Mouse (Mus musculus) heart, embryonic 16.5 days (tissue): ENCODE measurements around the gene Igfbp5. TPM values are rescaled to one million over a fixed set of nuclear protein-coding genes. Genes with fewer than 3 reads are reported as not detected.
A peak's percentile ranks its signal among the peaks of the same experiment; 100 is the strongest.

Source experiments
- ATAC-seq: fragments of 200-750 bp; cut with Nextera tagmentation; replicated peaks from 2 replicates; pipeline ENCODE4 v1.8.0; 2017; ENCODE audit warnings: moderate number of reproducible peaks; ENCODE audit not compliant: insufficient read depth, low FRiP score; ENCODE audit errors: extremely low read depth
- H3K27ac ChIP-seq: fragments of 300-500 bp; sonication (generic); 2 replicates; pipeline ENCODE4 v1.5.1; 2014; ENCODE audit warnings: mild to moderate bottlenecking, low read length, control low read depth, moderate library complexity
- H3K27me3 ChIP-seq: fragments of 300-500 bp; sonication (generic); 2 replicates; pipeline ENCODE4 v1.6.1; 2014; ENCODE audit warnings: low read length, mixed read lengths; ENCODE audit not compliant: control insufficient read depth, insufficient read depth
- H3K36me3 ChIP-seq: fragments of 300-500 bp; sonication (generic); 2 replicates; pipeline ENCODE4 v1.6.1; 2014; ENCODE audit not compliant: control insufficient read depth, insufficient read depth
- H3K4me1 ChIP-seq: fragments of 300-500 bp; sonication (generic); 2 replicates; pipeline ENCODE4 v1.6.1; 2014; ENCODE audit warnings: low read length, mixed read lengths; ENCODE audit not compliant: control insufficient read depth, insufficient read depth
- H3K4me2 ChIP-seq: fragments of 300-500 bp; sonication (generic); 2 replicates; pipeline ENCODE4 v1.6.1; 2014; ENCODE audit warnings: low read depth, mild to moderate bottlenecking, control low read depth, low read length
- H3K4me3 ChIP-seq: fragments of 300-500 bp; sonication (generic); 2 replicates; pipeline ENCODE4 v1.5.1; 2014; ENCODE audit warnings: mild to moderate bottlenecking, control low read depth, low read length
- H3K9ac ChIP-seq: fragments of 300-500 bp; sonication (generic); 2 replicates; pipeline ENCODE4 v1.6.1; 2014; ENCODE audit warnings: low read length, control low read depth
- H3K9me3 ChIP-seq: fragments of 300-500 bp; sonication (generic); replicated peaks from 2 replicates; pipeline ENCODE4 v1.6.1; 2016; ENCODE audit warnings: low read length; ENCODE audit not compliant: control insufficient read depth
- WGBS: fragments of 180-500 bp; shearing (Covaris S2); extraction: QIAGEN DNeasy Blood & Tissue Kit; methylation state at CpG from one replicate; pipeline ENCODE4 v1.1.7; 2014; 5-methylcytosine and 5-hydroxymethylcytosine counted together
- polyA plus RNA-seq: library from polyadenylated mRNA; unstranded; fragments of >200 nt; fragmentation: Nextera tagmentation; extraction: Ambion mirVana; gene quantifications from 2 replicates; pipeline ENCODE4 v1.2.1, GENCODE M21; 2015

Igfbp5 gene
- polyA plus RNA-seq = 65.1 and 69.0 TPM in 2 replicates

DNA sequence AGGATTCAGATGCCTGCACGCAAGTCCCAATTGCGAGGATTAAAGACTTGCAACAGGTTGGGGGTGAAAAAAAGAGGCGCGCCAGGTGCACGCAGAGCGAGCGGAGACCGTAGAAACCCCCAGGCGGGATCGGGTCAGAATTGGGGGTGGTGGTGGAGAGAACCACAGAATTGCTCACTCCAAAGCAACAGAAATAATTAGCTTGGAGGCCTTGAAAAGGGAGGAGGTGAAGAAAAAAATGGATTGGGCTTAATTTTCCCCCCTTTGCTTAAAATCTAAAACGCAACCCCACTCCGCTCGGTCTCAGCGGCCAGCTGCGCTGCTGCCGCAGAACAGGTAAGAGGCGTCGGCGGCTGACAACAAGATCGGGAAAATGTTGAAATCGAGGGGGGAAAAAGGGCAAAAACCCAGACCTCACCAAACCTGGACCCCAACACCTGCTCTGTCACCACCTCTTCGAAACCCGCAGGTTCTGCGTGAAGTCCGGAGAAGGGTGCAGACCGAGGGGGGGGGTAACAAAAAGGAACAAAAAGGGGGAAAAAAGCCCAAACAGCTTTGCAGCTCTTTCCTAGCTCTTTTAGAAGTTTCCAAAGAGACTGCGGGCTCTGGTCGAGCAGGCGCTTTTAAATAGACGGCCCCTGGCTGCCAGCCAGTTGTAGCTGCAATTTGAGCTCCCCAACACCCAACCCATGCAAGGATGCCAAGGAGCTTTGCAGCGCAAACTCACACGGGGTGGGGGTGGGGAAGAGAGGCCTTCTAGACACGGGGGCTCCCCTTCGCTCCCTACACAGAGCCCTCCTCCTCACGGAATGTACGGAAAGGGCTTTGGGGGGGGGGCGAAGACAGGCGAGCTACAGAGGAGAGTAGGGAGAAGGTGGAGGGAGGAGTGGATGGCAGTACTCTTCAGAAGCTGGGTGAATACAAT, at the start of gene Igfbp5:
TSS of gene Igfbp5 (minus strand) at position 598 of the 925 bp plus-strand sequence.
- Histone ChIP-seq H3K36me3 (no peaks in the 10 kb centered on the region), H3K27ac (peak within 1 kb of the TSS; percentile 87), H3K9me3 (no peaks in the 10 kb centered on the region), H3K9ac (peak within 1 kb of the TSS; percentile 83), H3K4me1 (peaks cover 25% of the 10 kb centered on the region), H3K27me3 (peaks cover 3% of the 10 kb centered on the region; the same call in 1 of the 2 replicates), H3K4me3 (peak within 1 kb of the TSS; percentile 74), H3K4me2 (peak within 1 kb of the TSS; percentile 88)
- 1% methylated on average over 38 of the region's 38 CpGs for WGBS
- ATAC-seq = peak; percentile 34; the same call in 1 of the 2 replicates

DNA sequence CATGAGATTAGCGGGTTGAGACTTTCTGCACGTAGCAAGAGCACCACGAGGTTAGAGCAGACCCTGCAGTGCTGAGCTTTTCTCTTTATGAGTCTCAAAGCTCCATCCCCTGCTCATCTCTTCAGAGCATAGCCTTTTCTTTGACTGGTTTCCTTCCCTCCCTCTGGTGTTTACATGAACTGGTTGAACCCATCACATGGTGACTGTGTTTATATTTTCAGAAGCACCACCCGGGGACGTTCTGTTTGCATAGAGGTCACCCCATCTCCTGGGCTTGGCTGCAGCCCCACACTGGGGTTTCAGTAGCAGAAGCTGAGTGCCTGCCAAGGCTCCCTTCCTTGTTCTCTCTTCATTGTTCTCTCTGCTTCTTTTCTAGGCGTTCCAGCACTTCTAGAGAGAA, 40.1 kb upstream of the Igfbp5 start:
- H3K4me2 ChIP-seq = no peak overlapping the region
- no peaks in the 10 kb centered on the region for H3K36me3 ChIP-seq
- H3K9me3 ChIP-seq = no peaks in the 10 kb centered on the region
- no peak overlapping the region for H3K27ac ChIP-seq
- H3K9ac ChIP-seq = no peak overlapping the region
- H3K4me3 ChIP-seq = no peak overlapping the region
- no peak for ATAC-seq
- H3K27me3 ChIP-seq = no peaks in the 10 kb centered on the region
- no peaks in the 10 kb centered on the region; the same call in 1 of the 2 replicates for H3K4me1 ChIP-seq
- WGBS = 39% methylated on average over 6 of the region's 6 CpGs

DNA sequence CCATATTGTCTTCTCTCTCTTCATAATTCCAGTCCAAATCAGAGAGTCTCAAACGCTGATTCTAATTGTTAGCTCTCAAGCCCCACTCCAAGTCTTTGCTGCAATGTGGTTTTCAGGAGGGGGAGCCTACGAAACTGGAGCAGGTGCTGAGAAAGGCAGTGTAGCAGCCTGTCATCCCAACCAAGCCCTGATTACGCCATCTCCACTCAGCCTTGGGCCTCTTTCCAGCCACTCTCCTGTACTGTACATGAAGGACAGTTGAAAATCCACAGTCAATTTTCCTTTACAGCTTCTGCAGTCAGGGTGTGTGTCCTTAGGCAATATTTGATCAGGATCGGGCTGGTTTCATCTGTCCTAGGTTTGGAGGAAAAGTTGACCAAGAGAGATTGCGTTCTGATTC, 38.4 kb upstream of the Igfbp5 start:
- Histone ChIP-seq H3K9me3 (no peaks in the 10 kb centered on the region), H3K9ac (no peak overlapping the region), H3K4me1 (peaks cover 4% of the 10 kb centered on the region; the same call in 1 of the 2 replicates), H3K4me3 (no peak overlapping the region), H3K27ac (no peak overlapping the region), H3K4me2 (no peak overlapping the region), H3K27me3 (no peaks in the 10 kb centered on the region), H3K36me3 (no peaks in the 10 kb centered on the region)
- no peak for ATAC-seq
- WGBS = 83% methylated on average over 5 of the region's 5 CpGs

DNA sequence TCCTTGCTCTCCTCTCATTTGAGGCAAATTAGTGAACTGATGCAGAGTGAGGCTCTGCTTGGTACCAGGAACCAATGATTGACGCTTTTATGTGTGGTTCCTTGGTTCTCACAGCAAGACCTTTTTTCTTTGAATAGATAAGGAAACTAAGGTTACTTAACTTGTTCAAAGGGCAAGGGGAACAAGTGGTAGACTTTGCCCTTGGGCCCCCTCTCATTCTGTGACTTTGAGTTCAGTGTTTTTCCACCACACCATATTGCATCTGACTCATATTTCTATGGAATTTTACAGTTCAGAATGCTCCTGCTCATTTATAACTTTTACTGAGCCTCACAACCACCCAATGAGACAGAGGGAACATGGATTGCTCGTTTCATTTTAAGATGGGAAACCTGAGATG, 21.1 kb upstream of the Igfbp5 start:
- H3K4me3 ChIP-seq = no peak overlapping the region
- H3K9ac ChIP-seq = no peak overlapping the region
- no peaks in the 10 kb centered on the region for H3K36me3 ChIP-seq
- H3K4me2 ChIP-seq = no peak overlapping the region
- ATAC-seq = no peak
- no peaks in the 10 kb centered on the region for H3K9me3 ChIP-seq
- H3K4me1 ChIP-seq = no peaks in the 10 kb centered on the region
- no peak overlapping the region for H3K27ac ChIP-seq
- H3K27me3 ChIP-seq = no peaks in the 10 kb centered on the region
- WGBS = 69% methylated on average over 2 of the region's 2 CpGs

DNA sequence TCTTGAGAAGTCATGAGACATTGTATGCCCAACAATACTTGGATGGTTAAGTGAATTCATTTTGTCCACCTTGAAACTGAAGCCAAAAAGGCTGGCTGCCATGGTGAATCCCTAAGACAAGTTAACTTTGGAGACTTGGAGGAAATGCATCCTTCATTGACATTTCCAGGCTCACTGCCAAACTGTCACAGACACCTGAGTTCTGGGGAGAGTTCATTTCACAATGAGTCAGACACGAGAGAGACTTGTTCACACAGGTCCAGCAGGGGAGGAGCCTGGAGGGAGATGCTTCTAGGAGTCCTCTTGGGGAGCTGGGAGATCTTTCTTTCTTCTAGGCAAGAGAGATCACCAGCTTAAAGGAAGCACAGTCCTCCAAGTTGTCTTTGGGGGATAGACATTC, 13.2 kb upstream of the Igfbp5 start:
- H3K4me3 ChIP-seq = no peak overlapping the region
- H3K9ac ChIP-seq = no peak overlapping the region
- H3K27me3 ChIP-seq = no peaks in the 10 kb centered on the region
- no peaks in the 10 kb centered on the region for H3K4me1 ChIP-seq
- no peak for ATAC-seq
- H3K4me2 ChIP-seq = no peak overlapping the region
- WGBS = 17% methylated on average over 1 of the region's 1 CpGs
- no peak overlapping the region for H3K27ac ChIP-seq
- H3K9me3 ChIP-seq = no peaks in the 10 kb centered on the region
- no peaks in the 10 kb centered on the region for H3K36me3 ChIP-seq

DNA sequence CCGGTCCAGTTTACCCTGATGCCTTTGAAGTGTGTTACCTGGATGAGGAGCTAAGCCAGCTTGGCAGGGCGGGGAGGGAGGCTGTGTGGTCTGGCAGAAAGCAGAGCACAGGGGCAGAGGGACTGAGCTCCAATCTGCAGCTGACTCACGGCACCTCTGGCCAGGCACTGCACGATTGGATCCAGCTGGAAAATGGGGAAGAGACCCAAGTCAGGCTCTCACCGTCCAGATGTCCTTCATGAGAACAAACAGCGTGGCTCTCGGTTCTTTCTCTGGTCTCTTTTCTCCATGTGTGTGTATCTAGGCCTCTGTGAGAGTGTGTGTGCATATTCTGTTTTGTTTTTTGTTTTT, 11.1 kb upstream of the Igfbp5 start:
- Histone ChIP-seq H3K27me3 (no peaks in the 10 kb centered on the region), H3K4me3 (no peak overlapping the region), H3K9me3 (no peaks in the 10 kb centered on the region), H3K4me2 (no peak overlapping the region), H3K9ac (no peak overlapping the region), H3K36me3 (no peaks in the 10 kb centered on the region), H3K4me1 (no peaks in the 10 kb centered on the region), H3K27ac (no peak overlapping the region)
- 74% methylated on average over 7 of the region's 7 CpGs for WGBS
- ATAC-seq = peak; percentile 37; the same call in 1 of the 2 replicates

DNA sequence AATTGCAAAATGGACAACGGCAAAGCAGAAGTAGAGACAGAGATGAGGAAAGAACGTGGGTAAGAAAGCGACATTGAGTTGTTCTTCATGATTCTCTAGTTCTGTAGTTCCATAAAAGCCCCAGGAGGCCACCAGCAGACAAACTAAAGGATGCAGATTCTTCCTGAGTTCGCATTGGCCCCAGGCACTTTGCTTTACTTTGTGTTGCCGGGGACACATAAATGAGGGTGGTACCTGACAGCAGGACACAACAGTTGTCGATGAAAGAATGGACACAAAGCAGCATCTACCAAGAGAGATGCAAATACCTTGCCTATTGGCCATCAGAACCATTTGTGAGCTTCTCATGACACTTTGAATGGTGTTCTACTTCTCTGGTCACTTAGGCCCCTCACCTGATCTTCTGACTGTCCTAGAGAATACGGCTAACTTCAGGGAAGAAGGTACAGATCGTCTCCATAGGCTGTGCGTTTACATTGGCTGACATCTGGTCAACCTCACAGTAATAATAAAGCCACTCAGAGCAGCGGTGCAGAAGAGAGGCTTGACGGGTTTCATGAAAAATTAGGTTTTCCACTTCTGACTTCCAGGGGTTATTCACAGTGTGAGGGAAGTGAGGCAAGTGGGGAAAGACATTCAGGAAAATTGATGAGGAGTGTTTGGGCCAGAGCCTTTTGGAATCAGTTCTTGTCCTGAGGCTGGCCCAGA, 10.6 kb upstream of the Igfbp5 start:
- no peaks in the 10 kb centered on the region for H3K9me3 ChIP-seq
- no peaks in the 10 kb centered on the region for H3K27me3 ChIP-seq
- H3K4me1 ChIP-seq = no peaks in the 10 kb centered on the region
- no peak overlapping the region for H3K4me3 ChIP-seq
- WGBS = 78% methylated on average over 11 of the region's 11 CpGs
- no peak overlapping the region for H3K4me2 ChIP-seq
- H3K9ac ChIP-seq = no peak overlapping the region
- no peak for ATAC-seq
- H3K27ac ChIP-seq = no peak overlapping the region
- no peaks in the 10 kb centered on the region for H3K36me3 ChIP-seq

DNA sequence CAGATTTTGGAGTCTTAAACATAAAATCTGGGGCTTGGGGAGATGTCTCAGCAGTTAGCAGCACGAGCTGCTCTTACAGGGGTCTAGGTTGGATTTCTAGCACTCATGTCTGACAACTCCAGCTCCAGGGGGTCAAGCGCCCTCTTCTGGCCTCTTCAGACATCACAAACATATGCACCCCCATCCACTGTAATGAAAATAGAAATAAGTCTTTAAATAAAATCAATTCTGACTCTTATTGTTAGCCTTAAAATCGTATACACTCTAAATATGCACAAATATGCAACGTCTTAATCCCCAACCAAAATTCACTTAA, 4.6 kb upstream of the Igfbp5 start:
- no peak overlapping the region for H3K4me2 ChIP-seq
- no peaks in the 10 kb centered on the region for H3K9me3 ChIP-seq
- WGBS = 67% methylated on average over 4 of the region's 4 CpGs
- H3K27ac ChIP-seq = no peak overlapping the region
- H3K4me3 ChIP-seq = no peak overlapping the region
- H3K27me3 ChIP-seq = no peaks in the 10 kb centered on the region; the same call in 1 of the 2 replicates
- H3K9ac ChIP-seq = no peak overlapping the region
- ATAC-seq = no peak
- peaks cover 9% of the 10 kb centered on the region for H3K4me1 ChIP-seq
- no peaks in the 10 kb centered on the region for H3K36me3 ChIP-seq
